In genomic region chr7:35553751-35554604, GRCm38 (mm10) we compare ENCODE assay signal across 8 mouse cellular contexts. TPM values are rescaled to one million over a fixed set of nuclear protein-coding genes. Genes with fewer than 3 reads are reported as not detected.
DNase-seq lines count a peak whose midpoint lies in the region; ATAC-seq and TF ChIP-seq lines count a peak whose summit lies in the region.

No protein-coding gene starts in this region.

- TF ChIP-seq POLR2A in cerebellum, adult 2 months (IDR thresholded peaks at IDR 0.05; ENCODE audit: borderline replicate concordance, insufficient read depth, low read length), result no peak

- peak overlapping the region; percentile 97; the same call in 1 of the 2 replicates for H3K27ac ChIP-seq in cerebellum, adult 2 months (ENCODE audit: insufficient read depth, low read length)
- no peak overlapping the region; the same call in 1 of the 2 replicates for H3K27ac ChIP-seq in heart, embryonic 16.5 days (ENCODE audit: low read length)
- H3K27ac ChIP-seq in lung, embryonic 15.5 days, result no peak overlapping the region

- DNase-seq in cerebellum, adult 2 months, result peak; percentile 33 to 39
- peak; percentile 60 to 67 for DNase-seq in kidney, postnatal 4 days
- peak; percentile 9 for DNase-seq in right cerebral cortex, postnatal 25 days
- no peak for DNase-seq in gastrocnemius, adult 8-10 months (ENCODE audit: low spot score in 2 of 2)

- H3K4me2 ChIP-seq in heart, embryonic 16.5 days (ENCODE audit: low read depth, low read length), result peak overlapping the region; percentile 96
- peak overlapping the region; percentile 88 for H3K4me2 ChIP-seq in lung, embryonic 15.5 days

- peaks cover 41% of the 10 kb centered on the region for H3K4me1 ChIP-seq in megakaryocyte, embryonic 14.5 days
- H3K4me1 ChIP-seq in cerebellum, adult 2 months (ENCODE audit: control insufficient read depth, insufficient read depth, low read length), result peaks cover 4% of the 10 kb centered on the region; the same call in 1 of the 2 replicates
- peaks cover 10% of the 10 kb centered on the region for H3K4me1 ChIP-seq in heart, embryonic 16.5 days (ENCODE audit: control insufficient read depth, insufficient read depth, low read length)
- H3K4me1 ChIP-seq in lung, embryonic 15.5 days, result peaks cover 18% of the 10 kb centered on the region

- H3K36me3 ChIP-seq in megakaryocyte, embryonic 14.5 days (replicated peaks; ENCODE audit: low read length), result peaks cover 36% of the 10 kb centered on the region
- peaks cover 21% of the 10 kb centered on the region for H3K36me3 ChIP-seq in heart, embryonic 16.5 days (ENCODE audit: control insufficient read depth, insufficient read depth)
- H3K36me3 ChIP-seq in lung, embryonic 15.5 days, result peaks cover 17% of the 10 kb centered on the region

- no peak for ATAC-seq in megakaryocyte, adult 5-6 weeks (ENCODE audit: poor library complexity, severe bottlenecking)
- no peak for ATAC-seq in heart, embryonic 16.5 days (replicated peaks; ENCODE audit: extremely low read depth, insufficient read depth, low FRiP score)
- ATAC-seq in lung, embryonic 15.5 days (ENCODE audit: borderline replicate concordance, extremely low read depth, low FRiP score, low TSS enrichment), result no peak

- peak overlapping the region; percentile 95 for H3K4me3 ChIP-seq in megakaryocyte, embryonic 14.5 days (replicated peaks)
- peak overlapping the region; percentile 79 for H3K4me3 ChIP-seq in cerebellum, adult 2 months (replicated peaks; ENCODE audit: insufficient read depth, low read depth, low read length)
- H3K4me3 ChIP-seq in heart, embryonic 16.5 days (ENCODE audit: low read length), result peak overlapping the region; percentile 91
- H3K4me3 ChIP-seq in lung, embryonic 15.5 days, result peak overlapping the region; percentile 60

- 52% methylated on average over 10 of the region's 10 CpGs for WGBS in cerebellum, adult 2 months
- 61% methylated on average over 10 of the region's 10 CpGs for WGBS in heart, embryonic 16.5 days
- 51% methylated on average over 10 of the region's 10 CpGs for WGBS in lung, embryonic 15.5 days

- no peaks in the 10 kb centered on the region for H3K9me3 ChIP-seq in megakaryocyte, embryonic 14.5 days
- 0 out of 2 replicates have a peak, but pooled peaks cover 4% of the 10 kb centered on the region for H3K9me3 ChIP-seq in heart, embryonic 16.5 days (replicated peaks; ENCODE audit: control insufficient read depth, low read length)
- no peaks in the 10 kb centered on the region for H3K9me3 ChIP-seq in lung, embryonic 15.5 days

- peak overlapping the region; percentile 97 for H3K9ac ChIP-seq in heart, embryonic 16.5 days (ENCODE audit: low read length)
- peak overlapping the region; percentile 85; the same call in 1 of the 2 replicates for H3K9ac ChIP-seq in lung, embryonic 15.5 days

- TF ChIP-seq CTCF in cerebellum, adult 2 months (IDR thresholded peaks at IDR 0.05; ENCODE audit: borderline replicate concordance, insufficient read depth, low read depth, low read length), result no peak

- H3K27me3 ChIP-seq in megakaryocyte, embryonic 14.5 days (replicated peaks), result peaks cover 8% of the 10 kb centered on the region
- H3K27me3 ChIP-seq in cerebellum, adult 2 months (ENCODE audit: control insufficient read depth, insufficient read depth, low read length), result no peaks in the 10 kb centered on the region
- no peaks in the 10 kb centered on the region for H3K27me3 ChIP-seq in heart, embryonic 16.5 days (ENCODE audit: control insufficient read depth, insufficient read depth, low read length)
- H3K27me3 ChIP-seq in lung, embryonic 15.5 days, result no peaks in the 10 kb centered on the region

RNA-seq across cellular contexts. Expression of gene Nudt19, which starts 2.1 kb away (rescaled TPM):
- 5.3 and 9.6 TPM in 2 replicates for polyA plus RNA-seq in megakaryocyte, embryonic 14.5 days (2012; ENCODE audit: insufficient read depth, low replicate concordance)
- 39.6 and 46.4 TPM in 2 replicates for total RNA-seq in megakaryocyte, adult 5-6 weeks (2015)
- total RNA-seq in megakaryocyte, adult 5-6 weeks (2017), result 21.1 and 22.2 TPM in 2 replicates
- polyA plus RNA-seq in cerebellum, adult 2 months (2012; rRNA removed), result 88.4 and 103 TPM in 2 replicates
- 138 and 142 TPM in 2 replicates for polyA plus RNA-seq in heart, embryonic 16.5 days (2015; fragmentation: Nextera tagmentation; extraction: Ambion mirVana)
- polyA plus RNA-seq in lung, embryonic 15.5 days (2015; fragmentation: Nextera tagmentation; extraction: Ambion mirVana), result 50.1 and 52.7 TPM in 2 replicates
- 10 to 100 TPM; 49.2 to 61.5 (median 56.2) TPM for total RNA-seq in gastrocnemius, adult 8-10 months (2022)

RNA-seq across cellular contexts. Expression of gene Tdrd12, which starts 16.4 kb away (rescaled TPM):
- 0.12 TPM in 1 of 2 replicates, not detected in the other for polyA plus RNA-seq in megakaryocyte, embryonic 14.5 days (2012; ENCODE audit: insufficient read depth, low replicate concordance)
- not detected in 2 replicates for total RNA-seq in megakaryocyte, adult 5-6 weeks (2015)
- total RNA-seq in megakaryocyte, adult 5-6 weeks (2017), result not detected in 2 replicates
- polyA plus RNA-seq in cerebellum, adult 2 months (2012; rRNA removed), result 0.35 and 0.54 TPM in 2 replicates
- polyA plus RNA-seq in heart, embryonic 16.5 days (2015; fragmentation: Nextera tagmentation; extraction: Ambion mirVana), result 1.5 and 1.7 TPM in 2 replicates
- polyA plus RNA-seq in lung, embryonic 15.5 days (2015; fragmentation: Nextera tagmentation; extraction: Ambion mirVana), result 0.29 and 0.30 TPM in 2 replicates
- total RNA-seq in gastrocnemius, adult 8-10 months (2022), result not detected

RNA-seq across cellular contexts. Expression of gene Rgs9bp, which starts 31.4 kb away (rescaled TPM):
- polyA plus RNA-seq in megakaryocyte, embryonic 14.5 days (2012; ENCODE audit: insufficient read depth, low replicate concordance), result 0.03 TPM in 1 of 2 replicates, not detected in the other
- 0.09 TPM in 1 of 2 replicates, not detected in the other for total RNA-seq in megakaryocyte, adult 5-6 weeks (2015)
- total RNA-seq in megakaryocyte, adult 5-6 weeks (2017), result 0.04 and 0.11 TPM in 2 replicates
- polyA plus RNA-seq in cerebellum, adult 2 months (2012; rRNA removed), result 0.03 and 0.07 TPM in 2 replicates
- 0.34 and 0.35 TPM in 2 replicates for polyA plus RNA-seq in heart, embryonic 16.5 days (2015; fragmentation: Nextera tagmentation; extraction: Ambion mirVana)
- 0.05 and 0.14 TPM in 2 replicates for polyA plus RNA-seq in lung, embryonic 15.5 days (2015; fragmentation: Nextera tagmentation; extraction: Ambion mirVana)
- total RNA-seq in gastrocnemius, adult 8-10 months (2022), result under 1 TPM in 2 of 4 experiments, not detected in 2; 0.04 to 0.10 TPM

RNA-seq across cellular contexts. Expression of gene Ankrd27, which starts 32.1 kb away (rescaled TPM):
- 8.0 and 33.7 TPM in 2 replicates for polyA plus RNA-seq in megakaryocyte, embryonic 14.5 days (2012; ENCODE audit: insufficient read depth, low replicate concordance)
- total RNA-seq in megakaryocyte, adult 5-6 weeks (2015), result 11.6 and 16.8 TPM in 2 replicates
- total RNA-seq in megakaryocyte, adult 5-6 weeks (2017), result 17.0 and 21.4 TPM in 2 replicates
- 23.5 and 25.0 TPM in 2 replicates for polyA plus RNA-seq in cerebellum, adult 2 months (2012; rRNA removed)
- 20.4 and 22.6 TPM in 2 replicates for polyA plus RNA-seq in heart, embryonic 16.5 days (2015; fragmentation: Nextera tagmentation; extraction: Ambion mirVana)
- 33.8 and 35.9 TPM in 2 replicates for polyA plus RNA-seq in lung, embryonic 15.5 days (2015; fragmentation: Nextera tagmentation; extraction: Ambion mirVana)
- total RNA-seq in gastrocnemius, adult 8-10 months (2022), result 10 to 100 TPM in 3 of 4 experiments, 1 to 10 TPM in 1; 9.6 to 12.4 (median 10.4) TPM

Comparison
In these comparisons a context has a peak if more than half of its experiments do, and no peak if none do; other contexts are left out.
1. DNase-seq: peak in cerebellum, adult 2 months (2 of 2), kidney, postnatal 4 days (2 of 2) and right cerebral cortex, postnatal 25 days (single experiment); none in gastrocnemius, adult 8-10 months (0 of 2).
2. Peak in every context shown above with its lines, with median percentiles within 50 percentile points of each other: H3K4me3 ChIP-seq.